In genomic region chr6:88201926-88202700, GRCm38 (mm10) we compare ENCODE assay signal across 12 mouse cellular contexts. TPM values are rescaled to one million over a fixed set of nuclear protein-coding genes. Genes with fewer than 3 reads are reported as not detected.
A peak's percentile ranks its signal among the peaks of the same experiment; 100 is the strongest.
DNase-seq lines count a peak whose midpoint lies in the region; ATAC-seq and TF ChIP-seq lines count a peak whose summit lies in the region.
"Had no signal": no experiment of that assay in that cellular context is flagged by ENCODE, and none has a peak within 500 bp of the region (broad histone marks: within the 10 kb centered on the region; RNA-seq: fewer than 3 reads in every experiment).

No protein-coding gene starts in this region.

- H3K9me3 ChIP-seq in forebrain, postnatal 0 days (ENCODE audit: low read length) = no peaks in the 10 kb centered on the region
- H3K9me3 ChIP-seq in forebrain, embryonic 12.5 days = no peaks in the 10 kb centered on the region
- no peaks in the 10 kb centered on the region for H3K9me3 ChIP-seq in heart, embryonic 13.5 days
- H3K9me3 ChIP-seq in midbrain, embryonic 14.5 days (ENCODE audit: control insufficient read depth, low read length) = no peaks in the 10 kb centered on the region

- peak; percentile 24 for DNase-seq in forebrain, postnatal 0 days
- DNase-seq in lung, adult 2 months = peak; percentile 19
- DNase-seq in lung, postnatal 4 days = no peak
- peak; percentile 11 for DNase-seq in midbrain, embryonic 14.5 days
- DNase-seq in cerebellum, postnatal 25 days = no peak
- DNase-seq in frontal cortex, postnatal 36 days (ENCODE audit: low spot score in 2 of 2) = no peak
- DNase-seq: cerebellum, postnatal 10 days had no signal

- H3K9ac ChIP-seq in forebrain, postnatal 0 days = no peak overlapping the region
- H3K9ac ChIP-seq in forebrain, embryonic 12.5 days = no peak overlapping the region
- H3K9ac ChIP-seq in heart, embryonic 13.5 days = peak overlapping the region; percentile 58
- no peak overlapping the region for H3K9ac ChIP-seq in midbrain, embryonic 14.5 days (replicated peaks; ENCODE audit: low read length)

- 0 out of 2 replicates have a peak, but pooled peaks have one; percentile 1 for TF ChIP-seq POLR2A in lung, adult 2 months (IDR thresholded peaks at IDR 0.05; ENCODE audit: borderline replicate concordance, extremely low read depth, low read depth, low read length)

- no peaks in the 10 kb centered on the region for H3K36me3 ChIP-seq in forebrain, postnatal 0 days (ENCODE audit: insufficient read depth)
- H3K36me3 ChIP-seq in forebrain, embryonic 12.5 days (replicated peaks) = no peaks in the 10 kb centered on the region
- H3K36me3 ChIP-seq in heart, embryonic 13.5 days = no peaks in the 10 kb centered on the region
- no peaks in the 10 kb centered on the region for H3K36me3 ChIP-seq in midbrain, embryonic 14.5 days (ENCODE audit: control insufficient read depth, insufficient read depth, low read length)

- 0 out of 2 replicates have a peak, but pooled peaks cover 1% of the 10 kb centered on the region for H3K4me1 ChIP-seq in forebrain, postnatal 0 days (ENCODE audit: insufficient read depth)
- peaks cover 35% of the 10 kb centered on the region for H3K4me1 ChIP-seq in forebrain, embryonic 12.5 days
- peaks cover 12% of the 10 kb centered on the region for H3K4me1 ChIP-seq in lung, adult 2 months (ENCODE audit: control insufficient read depth, insufficient read depth, low read length)
- H3K4me1 ChIP-seq in heart, embryonic 13.5 days = peaks cover 59% of the 10 kb centered on the region
- peaks cover 34% of the 10 kb centered on the region for H3K4me1 ChIP-seq in midbrain, embryonic 14.5 days (ENCODE audit: control insufficient read depth, insufficient read depth, low read length)

- WGBS in forebrain, postnatal 0 days = 9% methylated on average over 15 of the region's 15 CpGs
- 2% methylated on average over 15 of the region's 15 CpGs for WGBS in forebrain, embryonic 12.5 days
- WGBS in lung, adult 2 months = 30% methylated on average over 15 of the region's 15 CpGs
- 25% methylated on average over 15 of the region's 15 CpGs for WGBS in heart, embryonic 13.5 days
- 5% methylated on average over 15 of the region's 15 CpGs for WGBS in midbrain, embryonic 14.5 days

- no peak overlapping the region for H3K4me3 ChIP-seq in forebrain, postnatal 0 days (ENCODE audit: low read depth, low read length)
- H3K4me3 ChIP-seq in forebrain, embryonic 12.5 days (replicated peaks) = no peak overlapping the region
- peak overlapping the region; percentile 50 for H3K4me3 ChIP-seq in lung, adult 2 months (replicated peaks; ENCODE audit: extremely low read depth, low read depth, low read length)
- peak overlapping the region; percentile 60 for H3K4me3 ChIP-seq in heart, embryonic 13.5 days
- no peak overlapping the region for H3K4me3 ChIP-seq in midbrain, embryonic 14.5 days (replicated peaks; ENCODE audit: low read depth, low read length)

- ATAC-seq in forebrain, postnatal 0 days = no peak
- ATAC-seq in forebrain, embryonic 12.5 days (ENCODE audit: low FRiP score) = no peak
- no peak for ATAC-seq in heart, embryonic 13.5 days (ENCODE audit: extremely low read depth, insufficient number of reproducible peaks, low FRiP score, low TSS enrichment)
- no peak for ATAC-seq in midbrain, embryonic 14.5 days (ENCODE audit: low FRiP score, low TSS enrichment)

- peaks cover 91% of the 10 kb centered on the region for H3K27me3 ChIP-seq in forebrain, postnatal 0 days (ENCODE audit: insufficient read depth, low read length)
- H3K27me3 ChIP-seq in forebrain, embryonic 12.5 days = peaks cover 99% of the 10 kb centered on the region
- H3K27me3 ChIP-seq in heart, embryonic 13.5 days (replicated peaks) = peaks cover 98% of the 10 kb centered on the region
- H3K27me3 ChIP-seq in midbrain, embryonic 14.5 days (ENCODE audit: control insufficient read depth, insufficient read depth, low read length) = peaks cover 90% of the 10 kb centered on the region

- H3K4me2 ChIP-seq in forebrain, postnatal 0 days (ENCODE audit: low read depth) = no peak overlapping the region
- no peak overlapping the region for H3K4me2 ChIP-seq in forebrain, embryonic 12.5 days
- peak overlapping the region; percentile 81 for H3K4me2 ChIP-seq in heart, embryonic 13.5 days
- H3K4me2 ChIP-seq in midbrain, embryonic 14.5 days (ENCODE audit: low read length) = peak overlapping the region; percentile 21

- no peak overlapping the region for H3K27ac ChIP-seq in forebrain, postnatal 0 days (ENCODE audit: low read depth, low read length)
- no peak overlapping the region for H3K27ac ChIP-seq in forebrain, embryonic 12.5 days
- peak overlapping the region; percentile 83 for H3K27ac ChIP-seq in heart, embryonic 13.5 days (replicated peaks)
- no peak overlapping the region for H3K27ac ChIP-seq in midbrain, embryonic 14.5 days (replicated peaks; ENCODE audit: low read depth, low read length)

- TF ChIP-seq CTCF in forebrain, postnatal 0 days (IDR thresholded peaks at IDR 0.05; ENCODE audit: low read depth) = no peak
- no peak for TF ChIP-seq CTCF in lung, adult 2 months (IDR thresholded peaks at IDR 0.05; ENCODE audit: insufficient read depth, low read length)

RNA-seq across cellular contexts. Expression of gene Gata2, which starts 8.4 kb away (rescaled TPM):
- total RNA-seq in forebrain, postnatal 0 days (2014; rRNA removed) = 1.2 and 2.3 TPM in 2 replicates
- polyA plus RNA-seq in forebrain, postnatal 0 days (2015; fragmentation: Nextera tagmentation; extraction: Ambion mirVana) = 4.6 and 5.6 TPM in 2 replicates
- polyA plus RNA-seq in forebrain, embryonic 12.5 days (2016; fragmentation: Nextera tagmentation; extraction: Ambion mirVana) = 9.4 and 14.6 TPM in 2 replicates
- 184 and 333 TPM in 2 replicates for polyA plus RNA-seq in lung, adult 2 months (2012; rRNA removed)
- polyA plus RNA-seq in heart, embryonic 13.5 days (2015; fragmentation: Nextera tagmentation; extraction: Ambion mirVana) = 14.3 and 17.6 TPM in 2 replicates
- 15.4 and 23.0 TPM in 2 replicates for polyA plus RNA-seq in midbrain, embryonic 14.5 days (2014; fragmentation: Nextera tagmentation; extraction: Ambion mirVana)

RNA-seq across cellular contexts. Expression of gene Dnajb8, which starts 20.0 kb away (rescaled TPM):
- not detected in 2 replicates for total RNA-seq in forebrain, postnatal 0 days (2014; rRNA removed)
- not detected in 2 replicates for polyA plus RNA-seq in forebrain, postnatal 0 days (2015; fragmentation: Nextera tagmentation; extraction: Ambion mirVana)
- polyA plus RNA-seq in forebrain, embryonic 12.5 days (2016; fragmentation: Nextera tagmentation; extraction: Ambion mirVana) = not detected in 2 replicates
- not detected in 2 replicates for polyA plus RNA-seq in lung, adult 2 months (2012; rRNA removed)
- not detected in 2 replicates for polyA plus RNA-seq in heart, embryonic 13.5 days (2015; fragmentation: Nextera tagmentation; extraction: Ambion mirVana)
- not detected in 2 replicates for polyA plus RNA-seq in midbrain, embryonic 14.5 days (2014; fragmentation: Nextera tagmentation; extraction: Ambion mirVana)
- total RNA-seq: gastrocnemius, postnatal 36 days; left cerebral cortex, adult 18-20 months; neutrophil, adult 5-6 weeks had no signal

Comparison
In these comparisons a context has a peak if more than half of its experiments do, and no peak if none do; other contexts are left out.
1. DNase-seq: peak in forebrain, postnatal 0 days (single experiment), lung, adult 2 months (single experiment) and midbrain, embryonic 14.5 days (single experiment); none in lung, postnatal 4 days (0 of 2), cerebellum, postnatal 25 days (0 of 2) and frontal cortex, postnatal 36 days (0 of 2).
2. H3K4me2 ChIP-seq: peak in heart, embryonic 13.5 days (single experiment) and midbrain, embryonic 14.5 days (single experiment); none in forebrain, postnatal 0 days (single experiment) and forebrain, embryonic 12.5 days (single experiment).
3. H3K4me3 ChIP-seq: peak in lung, adult 2 months (single experiment) and heart, embryonic 13.5 days (single experiment); none in forebrain, postnatal 0 days (single experiment), forebrain, embryonic 12.5 days (single experiment) and midbrain, embryonic 14.5 days (single experiment).